Mouse (Mus musculus) small intestine, adult 2 months (tissue): Measurements from ENCODE around the gene Rarres1. TPM values are rescaled to one million over a fixed set of nuclear protein-coding genes. Genes with fewer than 3 reads are reported as not detected.

Experiments
- H3K27ac ChIP-seq: fragments of 200-500 bp; 2 replicates; pipeline ENCODE4 v1.5.1; 2012; ENCODE audit warnings: low read depth, low read length, control low read depth, inconsistent platforms; ENCODE audit not compliant: insufficient read depth
- H3K27me3 ChIP-seq: fragments of 200-500 bp; 2 replicates; pipeline ENCODE4 v1.6.1; 2012; ENCODE audit warnings: mild to moderate bottlenecking, moderate library complexity, low read length, inconsistent platforms; ENCODE audit not compliant: control insufficient read depth, insufficient read depth
- H3K36me3 ChIP-seq: fragments of 200-500 bp; 2 replicates; pipeline ENCODE4 v1.6.1; 2012; ENCODE audit warnings: mild to moderate bottlenecking, low read length, control low read depth, inconsistent platforms; ENCODE audit not compliant: control insufficient read depth, insufficient read depth
- H3K4me1 ChIP-seq: fragments of 200-500 bp; 2 replicates; pipeline ENCODE4 v1.6.1; 2012; ENCODE audit warnings: low read length, inconsistent platforms, mixed read lengths; ENCODE audit not compliant: control insufficient read depth, insufficient read depth, insufficient read length
- H3K4me3 ChIP-seq: fragments of 200-500 bp; 2 replicates; pipeline ENCODE4 v1.5.1; 2012; ENCODE audit warnings: low read depth, mild to moderate bottlenecking, control low read depth, inconsistent platforms, low read length, moderate library complexity
- CTCF ChIP-seq: fragments of 200-500 bp; IDR thresholded peaks from 2 replicates; pipeline ENCODE4 v1.5.1; 2012; ENCODE audit warnings: low read depth, mild to moderate bottlenecking, control low read depth, inconsistent platforms, low read length, moderate library complexity, mixed read lengths; ENCODE audit not compliant: insufficient replicate concordance, insufficient read length; ENCODE audit errors: extremely low read depth
- POLR2A ChIP-seq: fragments of 200-500 bp; IDR thresholded peaks from 2 replicates; pipeline ENCODE4 v1.6.1; 2012; ENCODE audit warnings: low read depth, mild to moderate bottlenecking, control low read depth, inconsistent platforms, low read length, moderate library complexity
- WGBS: fragments of 180-500 bp; shearing (Covaris S2); methylation state at CpG from one replicate; pipeline ENCODE4 v1.1.7; 2018; 5-methylcytosine and 5-hydroxymethylcytosine counted together
- polyA plus RNA-seq: library from polyadenylated mRNA; depleted of rRNA; stranded (reverse); fragments of >200 nt; gene quantifications from 2 replicates; pipeline ENCODE4 v1.2.3, GENCODE M21; 2012

Rarres1 gene
- polyA plus RNA-seq, 1 experiment = 3.9 TPM

- Histone ChIP-seq H3K4me3 (no peak overlapping the region), H3K27ac (no peak overlapping the region), H3K36me3 (no peaks in the 10 kb centered on the region), H3K27me3 (no peaks in the 10 kb centered on the region), H3K4me1 (no peaks in the 10 kb centered on the region)
- 87% methylated on average over 10 of the region's 10 CpGs for WGBS
- TF ChIP-seq POLR2A = no peak
- no peak for TF ChIP-seq CTCF
Observed at GRCm38 (mm10) chr3:67508216-67508892, 7.0 kb downstream of the Rarres1 start.

- no peak overlapping the region for H3K4me3 ChIP-seq
- TF ChIP-seq POLR2A (no peak), CTCF (no peak)
- WGBS = 77% methylated on average over 2 of the region's 2 CpGs
Observed at GRCm38 (mm10) chr3:67505286-67505685, 10.0 kb downstream of the Rarres1 start.

GRCm38 (mm10) chr3:67503878-67504277 lies 11.4 kb downstream of the Rarres1 start:
- H3K4me1 ChIP-seq = no peaks in the 10 kb centered on the region
- TF ChIP-seq POLR2A = no peak
- TF ChIP-seq CTCF = no peak
- 22% methylated on average over 3 of the region's 3 CpGs for WGBS
- H3K36me3 ChIP-seq = no peaks in the 10 kb centered on the region
- H3K4me3 ChIP-seq = no peak overlapping the region
- no peaks in the 10 kb centered on the region for H3K27me3 ChIP-seq
- no peak overlapping the region for H3K27ac ChIP-seq

More at GRCm38 (mm10) chr3:67505286-67505685, 10.0 kb downstream of the Rarres1 start:
- Histone ChIP-seq H3K4me1 (no peaks in the 10 kb centered on the region), H3K36me3 (no peaks in the 10 kb centered on the region), H3K27me3 (no peaks in the 10 kb centered on the region), H3K27ac (no peak overlapping the region)

GRCm38 (mm10) chr3:67499406-67499791 lies 15.9 kb downstream of the Rarres1 start:
- no peak overlapping the region for H3K27ac ChIP-seq
- TF ChIP-seq POLR2A = no peak
- TF ChIP-seq CTCF = no peak
- no peaks in the 10 kb centered on the region for H3K27me3 ChIP-seq
- no peaks in the 10 kb centered on the region for H3K36me3 ChIP-seq
- 75% methylated on average over 4 of the region's 4 CpGs for WGBS
- no peak overlapping the region for H3K4me3 ChIP-seq
- H3K4me1 ChIP-seq = no peaks in the 10 kb centered on the region

GRCm38 (mm10) chr3:67498773-67499405 lies 16.4 kb downstream of the Rarres1 start:
- Histone ChIP-seq H3K4me1 (no peaks in the 10 kb centered on the region), H3K27ac (no peak overlapping the region), H3K4me3 (no peak overlapping the region), H3K27me3 (no peaks in the 10 kb centered on the region), H3K36me3 (no peaks in the 10 kb centered on the region)
- WGBS = 82% methylated on average over 8 of the region's 8 CpGs
- TF ChIP-seq CTCF = no peak
- TF ChIP-seq POLR2A = no peak

GRCm38 (mm10) chr3:67497998-67498397 lies 17.3 kb downstream of the Rarres1 start:
- no peaks in the 10 kb centered on the region for H3K4me1 ChIP-seq
- WGBS = 49% methylated on average over 2 of the region's 2 CpGs
- no peaks in the 10 kb centered on the region for H3K36me3 ChIP-seq
- no peak overlapping the region for H3K4me3 ChIP-seq
- TF ChIP-seq POLR2A (no peak), CTCF (no peak)
- H3K27ac ChIP-seq = no peak overlapping the region
- H3K27me3 ChIP-seq = no peaks in the 10 kb centered on the region

GRCm38 (mm10) chr3:67496310-67496709 lies 19.0 kb downstream of the Rarres1 start:
- no peak overlapping the region for H3K27ac ChIP-seq
- H3K4me3 ChIP-seq = no peak overlapping the region
- no peak for TF ChIP-seq POLR2A
- no peak for TF ChIP-seq CTCF
- no peaks in the 10 kb centered on the region for H3K27me3 ChIP-seq
- no peaks in the 10 kb centered on the region for H3K36me3 ChIP-seq
- no peaks in the 10 kb centered on the region for H3K4me1 ChIP-seq
- 85% methylated on average over 10 of the region's 10 CpGs for WGBS
